Mouse (Mus musculus) E14TG2a.4 (cell line): ENCODE data around the gene Aqp3.

Source experiments
- CTCF ChIP-seq: conservative IDR thresholded peaks from 2 replicates; pipeline ENCODE4 v1.5.1; 2014; ENCODE audit warnings: low read length
- NANOG ChIP-seq: IDR thresholded peaks from 2 replicates; pipeline ENCODE4 v1.6.1; 2014; ENCODE audit warnings: borderline replicate concordance, low read length, mixed read lengths

DNA sequence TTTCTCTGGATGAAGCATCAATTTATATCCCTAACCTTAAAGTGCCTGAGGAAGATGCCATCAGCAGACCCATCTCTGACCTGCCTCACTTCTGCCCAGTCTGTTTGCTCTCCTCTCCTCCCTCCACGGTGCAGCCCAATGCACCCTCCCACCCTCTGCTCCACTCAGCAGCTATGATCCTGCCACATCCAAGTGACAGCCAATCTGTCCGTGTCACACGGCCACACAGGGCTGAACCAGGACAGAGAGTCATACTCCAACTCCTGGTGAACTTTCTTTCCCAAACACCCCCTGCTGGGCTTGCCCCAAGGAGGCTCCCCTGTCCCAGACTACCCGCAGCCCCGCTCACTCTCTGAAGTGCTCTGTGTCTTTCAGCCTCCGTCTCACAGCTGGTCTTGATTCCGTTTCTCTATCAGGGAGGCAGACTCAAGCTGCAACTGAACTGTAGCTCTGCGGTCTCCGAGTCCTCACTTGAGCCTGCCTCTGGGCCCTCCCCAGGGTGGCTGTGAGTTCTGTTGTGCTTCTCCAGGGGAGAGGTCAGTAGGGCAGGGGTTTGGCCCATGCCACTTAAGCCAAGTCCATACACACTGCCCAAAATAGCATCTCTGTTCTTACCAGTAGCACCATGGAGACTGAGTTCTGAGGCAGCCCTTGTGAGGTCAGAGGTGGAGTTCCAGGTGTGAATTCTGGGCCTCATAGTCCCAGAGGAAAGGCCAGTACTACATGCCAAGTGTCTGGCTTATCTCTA, 50.3 kb downstream of the Aqp3 start, which contains the start of gene Aqp7:
- TF ChIP-seq CTCF (no peak), NANOG (no peak)
